In genomic region chr15:72217731-72218130, GRCm38 (mm10) we compare ENCODE assay signal across 20 mouse cellular contexts.
"Had no signal": no experiment of that assay in that cellular context is flagged by ENCODE, and none has a peak within 500 bp of the region (broad histone marks: within the 10 kb centered on the region; RNA-seq: fewer than 3 reads in every experiment).

No protein-coding gene starts in this region.

- ATAC-seq: liver, postnatal 0 days; lung, postnatal 0 days; midbrain, embryonic 15.5 days had no signal

- H3K27me3 ChIP-seq: limb, embryonic 12.5 days; limb, embryonic 15.5 days; midbrain, embryonic 12.5 days; midbrain, embryonic 15.5 days; neural tube, embryonic 12.5 days; neural tube, embryonic 15.5 days; stomach, embryonic 15.5 days had no signal

- H3K4me3 ChIP-seq: limb, embryonic 12.5 days; limb, embryonic 15.5 days; midbrain, embryonic 12.5 days; midbrain, embryonic 15.5 days; neural tube, embryonic 12.5 days; neural tube, embryonic 15.5 days; stomach, embryonic 15.5 days had no signal

- H3K9me3 ChIP-seq: limb, embryonic 12.5 days; limb, embryonic 15.5 days; midbrain, embryonic 12.5 days; midbrain, embryonic 15.5 days; neural tube, embryonic 12.5 days; neural tube, embryonic 15.5 days; stomach, embryonic 15.5 days had no signal

- H3K4me1 ChIP-seq: limb, embryonic 12.5 days; limb, embryonic 15.5 days; midbrain, embryonic 12.5 days; midbrain, embryonic 15.5 days; neural tube, embryonic 12.5 days; neural tube, embryonic 15.5 days; stomach, embryonic 15.5 days had no signal

- H3K36me3 ChIP-seq: limb, embryonic 12.5 days; limb, embryonic 15.5 days; midbrain, embryonic 12.5 days; midbrain, embryonic 15.5 days; neural tube, embryonic 12.5 days; neural tube, embryonic 15.5 days; stomach, embryonic 15.5 days had no signal

- H3K9ac ChIP-seq: limb, embryonic 12.5 days; limb, embryonic 15.5 days; liver, embryonic 14.5 days; liver, postnatal 0 days; lung, embryonic 14.5 days; midbrain, embryonic 12.5 days; midbrain, embryonic 15.5 days; neural tube, embryonic 12.5 days; neural tube, embryonic 15.5 days; stomach, embryonic 15.5 days had no signal

- H3K4me2 ChIP-seq: limb, embryonic 12.5 days; limb, embryonic 15.5 days; liver, embryonic 11.5 days; lung, embryonic 14.5 days; midbrain, embryonic 12.5 days; midbrain, embryonic 15.5 days; neural tube, embryonic 12.5 days; neural tube, embryonic 15.5 days; stomach, embryonic 15.5 days had no signal

- H3K27ac ChIP-seq: limb, embryonic 12.5 days; limb, embryonic 15.5 days; liver, embryonic 14.5 days; macrophage; midbrain, embryonic 12.5 days; midbrain, embryonic 15.5 days; neural tube, embryonic 12.5 days; neural tube, embryonic 15.5 days; stomach, embryonic 15.5 days had no signal

- DNase-seq: kidney, postnatal 10 days; kidney, postnatal 4 days; left cerebral cortex, postnatal 4 days; liver, postnatal 0 days; lung, embryonic 14.5 days; right cerebral cortex, adult 18-20 months; right cerebral cortex, postnatal 14 days; right cerebral cortex, postnatal 4 days; thymus, postnatal 25 days had no signal
